In the genomic region with DNA sequence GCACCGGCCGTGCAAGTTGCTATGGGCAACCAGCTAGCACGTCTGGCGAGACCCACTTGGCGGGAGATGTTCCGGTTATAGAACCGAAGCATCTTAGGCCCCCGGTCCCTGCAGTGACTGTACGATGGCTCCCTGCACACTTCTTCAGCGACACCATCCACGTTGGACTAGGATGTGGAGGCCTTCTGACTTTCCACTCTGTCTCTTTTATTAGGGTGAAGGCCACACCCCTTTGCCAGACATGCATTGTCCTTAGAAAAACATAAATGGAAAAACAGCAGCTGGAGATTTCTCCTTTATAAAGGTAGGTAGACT, we compare ENCODE assay signal across 9 mouse cellular contexts. TPM values are rescaled to one million over a fixed set of nuclear protein-coding genes. Genes with fewer than 3 reads are reported as not detected.
DNase-seq lines count a peak whose midpoint lies in the region; ATAC-seq and TF ChIP-seq lines count a peak whose summit lies in the region.
"Had no signal": no experiment of that assay in that cellular context is flagged by ENCODE, and none has a peak within 500 bp of the region (broad histone marks: within the 10 kb centered on the region; RNA-seq: fewer than 3 reads in every experiment).

No protein-coding gene starts in this region.

- no peak for TF ChIP-seq CTCF in liver, adult 2 months (IDR thresholded peaks at IDR 0.05; ENCODE audit: low read depth, low read length)
- TF ChIP-seq CTCF in intestine, postnatal 0 days (IDR thresholded peaks at IDR 0.05; ENCODE audit: low read depth): no peak

- no peaks in the 10 kb centered on the region for H3K79me2 ChIP-seq in liver, adult 2 months (ENCODE audit: control insufficient read depth, insufficient read depth, low read length)

- H3K9me3 ChIP-seq in embryonic facial prominence, embryonic 14.5 days (ENCODE audit: control insufficient read depth, low read length): peaks cover 5% of the 10 kb centered on the region; the same call in 1 of the 2 replicates
- no peaks in the 10 kb centered on the region for H3K9me3 ChIP-seq in intestine, postnatal 0 days (ENCODE audit: control insufficient read depth)
- H3K9me3 ChIP-seq in neural tube, embryonic 14.5 days (ENCODE audit: control insufficient read depth, low read length): no peaks in the 10 kb centered on the region

- peaks cover 10% of the 10 kb centered on the region for H3K36me3 ChIP-seq in liver, adult 2 months (ENCODE audit: control insufficient read depth, insufficient read depth, low read length)
- H3K36me3 ChIP-seq in embryonic facial prominence, embryonic 14.5 days (ENCODE audit: control insufficient read depth, insufficient read depth, low read length): peaks cover 29% of the 10 kb centered on the region
- peaks cover 24% of the 10 kb centered on the region for H3K36me3 ChIP-seq in intestine, postnatal 0 days (ENCODE audit: control insufficient read depth, insufficient read depth)
- peaks cover 13% of the 10 kb centered on the region; the same call in 1 of the 2 replicates for H3K36me3 ChIP-seq in neural tube, embryonic 14.5 days (ENCODE audit: control insufficient read depth, insufficient read depth, low read length)

- DNase-seq in liver, adult 2 months (ENCODE audit: extremely low read depth, low read depth, low spot score): no peak
- no peak for DNase-seq in liver
- no peak for DNase-seq in embryonic facial prominence, embryonic 14.5 days (ENCODE audit: low spot score)
- DNase-seq in ovary, postnatal 10 days (ENCODE audit: low spot score): no peak
- no peak for DNase-seq in retina, embryonic 14.5 days (ENCODE audit: low spot score)
- no peak for DNase-seq in right cerebral cortex, adult 18-20 months

- H3K9ac ChIP-seq in liver, adult 2 months (ENCODE audit: low read depth, low read length): peak overlapping the region; percentile 72
- H3K9ac ChIP-seq in embryonic facial prominence, embryonic 14.5 days (ENCODE audit: low read depth, low read length): peak overlapping the region; percentile 76
- peak overlapping the region; percentile 53 for H3K9ac ChIP-seq in intestine, postnatal 0 days (ENCODE audit: low read depth, low read length)
- H3K9ac ChIP-seq in neural tube, embryonic 14.5 days (replicated peaks; ENCODE audit: low read depth, low read length): peak overlapping the region; percentile 57

- H3K27ac ChIP-seq in liver, adult 2 months (replicated peaks; ENCODE audit: insufficient read depth, low read depth, low read length): peak overlapping the region; percentile 21; the same call in 1 of the 2 replicates
- peak overlapping the region; percentile 72 for H3K27ac ChIP-seq in embryonic facial prominence, embryonic 14.5 days (replicated peaks; ENCODE audit: low read depth, low read length)
- peak overlapping the region; percentile 79 for H3K27ac ChIP-seq in intestine, postnatal 0 days (ENCODE audit: low read depth, low read length)
- H3K27ac ChIP-seq in neural tube, embryonic 14.5 days (ENCODE audit: low read depth, low read length): peak overlapping the region; percentile 67

- peak overlapping the region; percentile 68 for H3K4me3 ChIP-seq in liver, adult 2 months (ENCODE audit: insufficient read depth, low read depth, low read length)
- H3K4me3 ChIP-seq in embryonic facial prominence, embryonic 14.5 days (ENCODE audit: low read depth, low read length): peak overlapping the region; percentile 54
- peak overlapping the region; percentile 61 for H3K4me3 ChIP-seq in intestine, postnatal 0 days (ENCODE audit: low read depth, low read length)
- H3K4me3 ChIP-seq in neural tube, embryonic 14.5 days (ENCODE audit: low read depth, low read length): peak overlapping the region; percentile 45

- peak overlapping the region; percentile 54 for H3K4me2 ChIP-seq in embryonic facial prominence, embryonic 14.5 days (ENCODE audit: low read depth, low read length)
- peak overlapping the region; percentile 69 for H3K4me2 ChIP-seq in intestine, postnatal 0 days (replicated peaks; ENCODE audit: low read depth)
- peak overlapping the region; percentile 58 for H3K4me2 ChIP-seq in neural tube, embryonic 14.5 days (ENCODE audit: low read depth, low read length)

- WGBS in liver, adult 2 months: 1% methylated on average over 11 of the region's 11 CpGs
- 0% methylated on average over 11 of the region's 11 CpGs for WGBS in embryonic facial prominence, embryonic 14.5 days
- 0% methylated on average over 11 of the region's 11 CpGs for WGBS in intestine, postnatal 0 days
- 0% methylated on average over 11 of the region's 11 CpGs for WGBS in neural tube, embryonic 14.5 days

- ATAC-seq in embryonic facial prominence, embryonic 14.5 days (ENCODE audit: low read depth): peak; percentile 35; the same call in 1 of the 2 replicates
- ATAC-seq in intestine, postnatal 0 days: peak; percentile 25; the same call in 1 of the 2 replicates
- no peak for ATAC-seq in neural tube, embryonic 14.5 days (ENCODE audit: low read depth)

- TF ChIP-seq POLR2A in liver, adult 2 months (IDR thresholded peaks at IDR 0.05; ENCODE audit: extremely low read depth, insufficient read depth, low read length): no peak

- no peaks in the 10 kb centered on the region for H3K27me3 ChIP-seq in liver, adult 2 months (ENCODE audit: control insufficient read depth, insufficient read depth, low read length)
- H3K27me3 ChIP-seq in embryonic facial prominence, embryonic 14.5 days (replicated peaks; ENCODE audit: control insufficient read depth, insufficient read depth, low read length): no peaks in the 10 kb centered on the region
- H3K27me3 ChIP-seq in intestine, postnatal 0 days (replicated peaks; ENCODE audit: control insufficient read depth, insufficient read depth, low read length): no peaks in the 10 kb centered on the region
- H3K27me3 ChIP-seq in neural tube, embryonic 14.5 days (ENCODE audit: control insufficient read depth, insufficient read depth, low read length): no peaks in the 10 kb centered on the region

- peaks cover 2% of the 10 kb centered on the region; the same call in 1 of the 2 replicates for H3K4me1 ChIP-seq in liver, adult 2 months (ENCODE audit: control insufficient read depth, insufficient read depth, low read length)
- peaks cover 6% of the 10 kb centered on the region for H3K4me1 ChIP-seq in embryonic facial prominence, embryonic 14.5 days (ENCODE audit: control insufficient read depth, insufficient read depth, low read length)
- no peaks in the 10 kb centered on the region for H3K4me1 ChIP-seq in intestine, postnatal 0 days (replicated peaks; ENCODE audit: control insufficient read depth, insufficient read depth, low read length)
- H3K4me1 ChIP-seq in neural tube, embryonic 14.5 days (ENCODE audit: control insufficient read depth, insufficient read depth, low read length): 0 out of 2 replicates have a peak, but pooled peaks cover 3% of the 10 kb centered on the region

RNA-seq across cellular contexts. Expression of a gene that starts 0.5 kb away (rescaled TPM):
- 10.8 and 16.0 TPM in 2 replicates for total RNA-seq in liver, adult 2 months (2014; rRNA removed)
- polyA plus RNA-seq in liver, adult 2 months (2012; rRNA removed): 13.3 and 14.8 TPM in 2 replicates
- 39.3 and 40.9 TPM in 2 replicates for polyA plus RNA-seq in embryonic facial prominence, embryonic 14.5 days (2014; fragmentation: Nextera tagmentation; extraction: Ambion mirVana)
- 22.7 and 23.8 TPM in 2 replicates for polyA plus RNA-seq in intestine, postnatal 0 days (2015; fragmentation: Nextera tagmentation; extraction: Ambion mirVana)
- 59.1 and 59.8 TPM in 2 replicates for polyA plus RNA-seq in neural tube, embryonic 14.5 days (2014; fragmentation: Nextera tagmentation; extraction: Ambion mirVana)

RNA-seq across cellular contexts. Expression of a gene that starts 12.5 kb away (rescaled TPM):
- total RNA-seq in liver, adult 2 months (2014; rRNA removed): not detected in 2 replicates
- not detected in 2 replicates for polyA plus RNA-seq in liver, adult 2 months (2012; rRNA removed)
- 0.08 TPM in 1 of 2 replicates, not detected in the other for polyA plus RNA-seq in embryonic facial prominence, embryonic 14.5 days (2014; fragmentation: Nextera tagmentation; extraction: Ambion mirVana)
- 0.08 TPM in 1 of 2 replicates, not detected in the other for polyA plus RNA-seq in intestine, postnatal 0 days (2015; fragmentation: Nextera tagmentation; extraction: Ambion mirVana)
- polyA plus RNA-seq in neural tube, embryonic 14.5 days (2014; fragmentation: Nextera tagmentation; extraction: Ambion mirVana): not detected in 2 replicates
- total RNA-seq: gastrocnemius, postnatal 25 days had no signal

RNA-seq across cellular contexts. Expression of a gene that starts 46.9 kb away (rescaled TPM):
- total RNA-seq in liver, adult 2 months (2014; rRNA removed): 8.1 and 9.9 TPM in 2 replicates
- 8.5 and 9.1 TPM in 2 replicates for polyA plus RNA-seq in liver, adult 2 months (2012; rRNA removed)
- 4.3 and 4.7 TPM in 2 replicates for polyA plus RNA-seq in embryonic facial prominence, embryonic 14.5 days (2014; fragmentation: Nextera tagmentation; extraction: Ambion mirVana)
- 50.9 and 54.4 TPM in 2 replicates for polyA plus RNA-seq in intestine, postnatal 0 days (2015; fragmentation: Nextera tagmentation; extraction: Ambion mirVana)
- polyA plus RNA-seq in neural tube, embryonic 14.5 days (2014; fragmentation: Nextera tagmentation; extraction: Ambion mirVana): 2.9 and 3.5 TPM in 2 replicates

RNA-seq across cellular contexts. Expression of a gene that starts 47.2 kb away (rescaled TPM):
- total RNA-seq in liver, adult 2 months (2014; rRNA removed): 1.4 and 1.5 TPM in 2 replicates
- 1.9 and 2.2 TPM in 2 replicates for polyA plus RNA-seq in liver, adult 2 months (2012; rRNA removed)
- polyA plus RNA-seq in embryonic facial prominence, embryonic 14.5 days (2014; fragmentation: Nextera tagmentation; extraction: Ambion mirVana): 5.6 and 7.9 TPM in 2 replicates
- 129 and 143 TPM in 2 replicates for polyA plus RNA-seq in intestine, postnatal 0 days (2015; fragmentation: Nextera tagmentation; extraction: Ambion mirVana)
- 3.3 and 4.5 TPM in 2 replicates for polyA plus RNA-seq in neural tube, embryonic 14.5 days (2014; fragmentation: Nextera tagmentation; extraction: Ambion mirVana)

Comparison
In these comparisons a context has a peak if more than half of its experiments do, and no peak if none do; other contexts are left out.
1. H3K27ac ChIP-seq: peak in every context shown above with its lines; median percentile 79 in intestine, postnatal 0 days; 72 in embryonic facial prominence, embryonic 14.5 days; 67 in neural tube, embryonic 14.5 days; 21 in liver, adult 2 months.